Mouse (Mus musculus) lung, postnatal 36 days (tissue): ENCODE results near the gene Cd200r1.

Source experiments
- DNase-seq: peaks from one replicate; pipeline ENCODE4 v3.0.0; 2022; ENCODE audit warnings: mixed read lengths

The Cd200r1 gene

DNA sequence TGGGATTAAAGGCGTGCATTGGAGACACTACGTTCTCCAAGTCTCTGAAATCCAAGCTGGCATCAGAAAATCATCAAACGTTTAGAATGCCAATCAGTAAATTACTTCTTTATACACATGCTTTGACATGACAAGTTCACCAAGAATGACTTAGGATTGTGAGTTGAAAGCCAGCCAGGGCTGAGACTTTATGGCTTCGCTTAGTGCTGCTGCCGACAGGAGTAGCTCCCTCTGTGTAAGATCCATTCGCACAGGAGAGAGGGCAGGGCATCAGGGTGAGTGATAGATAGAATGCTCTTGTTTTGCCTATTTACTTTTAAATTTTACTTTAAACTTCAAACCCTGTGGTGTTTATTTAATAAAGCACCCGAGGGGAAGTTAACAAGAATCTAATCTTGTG, 2.0 kb downstream of the Cd200r1 start:
- no peak for DNase-seq

DNA sequence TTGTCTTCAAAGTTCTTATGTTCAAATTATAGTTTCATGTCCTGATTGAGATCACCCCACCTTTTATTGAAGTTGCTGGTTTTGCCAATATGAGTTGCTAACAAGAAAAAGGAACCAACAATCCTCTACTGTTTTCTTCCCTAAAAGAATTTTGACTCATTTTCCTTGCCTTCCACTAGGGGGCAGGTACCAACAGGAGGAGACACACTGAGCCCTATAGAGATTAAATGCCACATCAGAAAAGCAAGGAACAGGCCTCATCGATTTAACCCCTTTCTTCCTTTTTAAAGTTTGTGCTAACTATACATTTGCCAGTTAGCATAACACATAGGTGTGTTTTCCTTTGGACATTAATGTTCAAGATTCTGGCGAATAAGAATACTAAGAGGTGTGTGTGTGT, 2.4 kb downstream of the Cd200r1 start:
- no peak for DNase-seq

DNA sequence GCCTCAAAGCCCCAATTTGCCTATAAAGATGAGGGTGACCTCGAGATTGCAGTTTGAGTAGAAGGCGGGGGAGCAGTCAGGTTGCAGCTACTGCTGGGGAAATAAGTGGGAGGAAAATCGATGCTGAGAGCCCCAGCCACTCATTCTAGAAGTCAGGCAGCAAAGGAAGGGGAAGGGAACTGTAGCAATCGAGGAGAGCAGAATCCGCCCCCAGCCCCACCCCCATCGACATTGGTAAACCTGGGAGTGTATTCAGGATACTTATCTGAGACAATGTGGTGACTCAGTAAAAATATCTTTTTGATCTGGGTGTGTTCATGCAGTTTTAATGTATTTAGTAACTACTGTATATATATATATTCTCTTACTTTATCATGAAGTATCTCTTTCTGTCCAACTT, 7.0 kb downstream of the Cd200r1 start:
- DNase-seq = no peak

DNA sequence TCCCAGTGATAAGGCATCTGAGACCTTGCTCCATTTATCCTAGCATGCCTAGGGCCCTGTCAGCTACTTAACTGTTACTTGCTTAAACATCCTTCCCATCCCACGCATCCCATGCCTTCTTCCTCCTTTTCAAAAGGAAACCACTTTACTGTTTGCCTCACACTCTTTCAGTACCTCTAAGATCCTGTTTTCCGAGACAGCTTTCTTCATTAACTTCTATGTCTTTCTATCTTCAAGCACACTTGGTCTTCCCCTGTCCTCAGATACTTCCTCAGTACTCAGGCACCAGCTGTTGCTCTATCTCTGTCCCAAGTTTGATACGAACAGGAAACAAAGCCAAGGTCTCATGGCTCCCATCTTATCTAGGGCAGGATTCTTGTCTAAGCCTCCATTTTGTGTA, 8.1 kb downstream of the Cd200r1 start:
- DNase-seq = peak; percentile 56

DNA sequence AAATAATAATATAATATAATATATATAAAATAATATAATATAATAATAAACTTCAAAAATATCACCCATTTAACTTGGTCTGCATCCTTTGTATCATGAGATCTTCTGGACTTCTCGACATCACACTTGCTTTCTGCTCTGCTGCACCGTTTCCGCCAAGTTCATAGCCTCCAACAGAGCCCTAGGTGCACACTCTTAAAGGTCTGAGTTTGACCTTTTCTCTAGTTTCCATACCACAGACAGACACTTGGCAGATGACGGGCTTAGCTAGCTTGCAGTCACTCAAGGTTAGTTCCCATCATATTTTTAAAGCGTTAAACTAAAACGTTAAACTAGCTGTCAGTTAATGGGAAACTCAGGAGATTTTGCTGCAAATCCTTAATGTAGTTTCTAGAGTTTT, 8.7 kb downstream of the Cd200r1 start:
- DNase-seq = no peak

DNA sequence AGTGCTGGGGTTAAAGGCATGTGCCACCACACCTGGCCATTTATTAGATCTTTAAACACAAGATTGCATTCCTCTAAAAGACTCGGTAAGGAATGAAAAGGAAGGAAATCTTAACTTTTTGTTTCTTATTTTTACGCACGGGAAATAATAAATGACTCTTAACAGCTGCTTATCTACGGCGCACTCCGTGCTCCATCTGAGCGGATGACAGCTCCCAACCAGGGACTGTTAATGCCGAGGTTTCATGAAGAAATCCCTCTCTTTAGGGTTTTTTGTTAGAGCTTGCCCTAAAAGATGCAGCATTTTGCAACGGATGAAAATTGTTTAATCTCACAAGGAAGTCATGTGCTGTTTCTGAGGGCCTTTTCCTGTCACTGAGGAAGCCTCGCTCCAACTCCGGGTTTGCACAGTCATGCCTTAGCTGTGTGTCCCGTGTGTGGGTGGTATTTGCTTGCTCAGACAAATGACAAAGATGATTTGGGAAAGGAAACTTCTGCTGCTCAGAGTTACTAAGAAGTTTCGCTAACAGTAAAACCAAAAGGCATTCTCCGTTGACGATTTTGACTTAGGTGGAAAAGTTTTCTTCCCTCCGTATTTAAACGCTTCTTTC, 13.1 kb downstream of the Cd200r1 start:
- DNase-seq = peak; percentile 70

DNA sequence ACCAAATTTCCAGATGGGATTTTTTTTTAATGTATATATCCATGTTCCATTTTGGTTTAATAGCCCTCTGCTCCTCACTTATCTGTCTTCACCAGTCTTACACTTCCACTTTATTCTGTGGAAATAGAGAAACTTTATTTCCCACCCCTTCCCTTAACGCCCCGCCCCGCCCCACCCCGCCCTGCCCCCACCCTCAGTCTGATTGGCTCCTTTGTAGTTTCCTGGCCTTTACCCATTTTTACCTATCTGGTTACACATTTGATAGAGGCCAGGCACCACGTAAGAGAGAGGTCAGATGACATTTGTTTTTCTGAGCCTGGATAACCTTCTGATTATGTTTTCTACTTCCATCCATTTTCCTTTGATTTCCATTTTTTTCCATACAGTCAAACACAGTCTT, 14.0 kb downstream of the Cd200r1 start:
- no peak for DNase-seq

DNA sequence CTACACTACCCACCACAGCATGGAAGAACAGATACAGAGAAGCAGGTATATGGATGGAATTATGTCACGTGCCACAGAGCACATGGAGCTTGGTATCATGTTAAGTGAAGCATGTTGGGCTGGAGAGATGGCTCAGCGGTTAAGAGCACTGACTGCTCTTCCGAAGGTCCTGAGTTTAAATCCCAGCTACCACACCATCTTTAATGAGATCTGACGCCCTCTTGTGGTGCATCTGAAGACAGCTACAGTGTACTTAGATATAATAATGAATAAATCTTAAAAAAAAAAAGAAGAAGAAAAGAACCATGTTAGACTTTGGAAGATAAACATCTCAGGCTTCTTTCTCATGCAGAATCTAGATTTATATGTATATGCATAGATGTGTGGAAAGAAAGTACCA, 15.2 kb downstream of the Cd200r1 start:
- no peak for DNase-seq

DNA sequence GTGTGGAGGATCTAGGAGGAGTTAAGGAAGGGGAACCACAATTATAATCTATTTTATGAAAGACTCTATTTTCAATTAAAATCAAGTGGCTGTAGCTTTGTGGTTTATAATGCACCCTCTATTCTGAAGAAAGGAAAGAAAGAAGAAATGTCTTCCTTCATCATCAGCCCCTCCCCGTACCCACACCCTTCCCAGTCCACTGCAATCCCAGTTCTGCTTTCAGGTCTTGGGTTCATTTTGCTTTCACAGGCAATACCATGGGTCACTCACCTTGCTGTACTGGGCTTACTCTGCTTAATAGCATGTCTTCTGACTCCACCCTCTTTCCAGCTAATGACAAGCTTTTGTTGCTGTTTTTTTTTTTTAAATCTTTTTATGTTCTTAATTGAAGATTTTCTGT, 21.4 kb downstream of the Cd200r1 start:
- DNase-seq = no peak

DNA sequence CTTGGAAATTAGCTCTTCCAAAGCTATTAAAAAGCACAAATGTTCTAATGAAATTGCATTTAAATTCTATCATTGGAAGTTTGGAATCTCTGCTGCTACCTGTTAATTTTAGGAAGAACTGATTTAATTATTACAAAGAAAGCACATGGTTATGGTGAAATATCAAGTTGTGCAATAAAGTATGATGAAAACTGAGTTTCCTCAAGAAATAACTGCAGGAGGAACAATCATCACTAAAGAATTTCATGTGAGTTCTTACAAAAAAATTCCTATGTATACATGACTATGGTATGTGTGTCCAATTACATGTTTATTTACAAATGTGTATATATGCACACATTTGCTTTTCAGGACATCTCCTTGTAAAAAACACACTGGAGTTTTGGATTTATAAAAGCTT, 28.9 kb downstream of the Cd200r1 start:
- no peak for DNase-seq

DNA sequence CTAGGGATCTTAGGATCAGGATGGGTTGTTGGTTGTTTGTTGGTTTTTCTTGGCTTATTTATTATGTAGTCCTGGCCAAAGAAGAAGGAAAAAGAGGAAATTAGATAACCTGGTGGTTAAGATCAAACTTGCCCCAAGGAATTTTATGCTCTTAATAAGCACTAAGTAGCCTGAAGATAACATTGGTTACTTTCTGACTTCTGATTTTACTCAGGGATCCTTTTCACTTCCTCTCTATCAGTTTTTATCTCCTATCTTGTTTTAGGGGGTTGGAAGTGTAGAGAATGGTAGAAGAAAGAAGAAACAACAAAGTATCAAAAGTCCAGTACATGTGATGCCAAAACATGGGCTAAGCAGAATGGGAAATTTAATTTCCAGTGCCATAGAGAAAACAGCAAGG, 40.4 kb downstream of the Cd200r1 start:
- DNase-seq = no peak

DNA sequence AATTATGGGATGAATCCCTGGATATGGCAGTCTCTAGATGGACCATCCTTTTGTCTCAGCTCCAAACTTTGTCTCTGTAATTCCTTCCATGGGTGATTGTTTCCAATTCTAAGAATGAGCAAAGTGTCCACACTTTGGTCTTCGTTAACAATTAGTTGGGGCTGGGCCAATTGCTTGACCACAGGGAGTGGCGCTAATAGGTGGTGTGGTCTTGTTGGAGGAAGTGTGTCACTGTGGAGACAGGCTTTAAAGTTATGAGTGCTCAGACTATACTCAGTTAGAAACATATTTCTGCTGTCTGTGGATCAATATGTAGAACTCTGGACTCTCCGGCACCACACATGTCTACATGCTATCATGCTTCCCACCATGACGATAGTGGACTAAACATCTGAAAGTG, 44.7 kb downstream of the Cd200r1 start:
- peak; percentile 34 for DNase-seq

DNA sequence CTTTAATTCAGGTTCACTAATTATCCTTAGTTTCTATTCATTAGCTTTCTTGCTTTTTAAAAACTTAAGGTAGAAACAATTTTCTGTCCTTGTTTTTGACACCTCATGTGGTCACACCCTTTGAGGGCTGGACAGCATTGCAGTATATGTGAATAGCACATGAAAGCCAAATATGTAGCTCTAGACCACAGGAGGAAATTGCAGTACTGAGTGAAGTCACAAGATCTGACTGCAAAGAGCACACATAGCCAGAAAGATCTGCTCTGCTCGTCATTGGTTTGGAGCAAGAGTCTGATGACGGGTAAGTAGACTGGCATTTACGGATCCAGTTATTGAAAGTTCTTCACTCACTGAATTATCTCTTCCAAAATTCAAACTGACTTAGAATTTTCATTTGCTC, 46.0 kb downstream of the Cd200r1 start, which contains the start of gene Cd200r4:
Gene Cd200r4, plus strand, starts transcription at position 190 of the 400 bp plus-strand sequence.
- DNase-seq = peak; percentile 42

DNA sequence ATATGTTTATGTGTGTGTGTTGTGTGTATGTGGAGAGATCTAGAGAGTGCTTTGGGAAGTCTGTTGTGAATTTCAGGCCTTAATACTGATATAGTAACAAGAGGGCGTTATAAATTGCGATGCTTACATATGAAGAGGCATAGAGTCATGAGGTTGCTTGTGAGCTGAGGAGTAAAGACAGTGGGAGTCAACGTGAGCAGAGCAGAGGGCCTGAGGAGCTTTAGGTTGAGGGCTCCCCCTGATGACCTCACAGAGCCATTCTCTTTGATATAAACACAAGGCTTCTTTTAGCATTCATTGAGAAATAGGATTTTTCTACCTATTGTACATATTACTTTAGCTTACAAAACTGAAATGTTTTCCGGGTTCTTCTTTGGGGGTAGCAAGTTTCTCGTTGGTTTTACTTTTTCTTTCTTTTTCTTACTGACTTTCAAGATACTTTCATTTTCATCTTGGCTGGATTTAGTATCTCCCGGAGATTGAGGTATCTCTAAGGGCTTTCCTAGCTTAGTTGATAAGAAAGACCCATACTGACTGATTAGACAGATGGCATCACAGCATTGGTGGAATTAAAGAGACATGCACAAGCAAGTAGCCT, 47.0 kb downstream of the Cd200r1 start:
- DNase-seq = no peak

DNA sequence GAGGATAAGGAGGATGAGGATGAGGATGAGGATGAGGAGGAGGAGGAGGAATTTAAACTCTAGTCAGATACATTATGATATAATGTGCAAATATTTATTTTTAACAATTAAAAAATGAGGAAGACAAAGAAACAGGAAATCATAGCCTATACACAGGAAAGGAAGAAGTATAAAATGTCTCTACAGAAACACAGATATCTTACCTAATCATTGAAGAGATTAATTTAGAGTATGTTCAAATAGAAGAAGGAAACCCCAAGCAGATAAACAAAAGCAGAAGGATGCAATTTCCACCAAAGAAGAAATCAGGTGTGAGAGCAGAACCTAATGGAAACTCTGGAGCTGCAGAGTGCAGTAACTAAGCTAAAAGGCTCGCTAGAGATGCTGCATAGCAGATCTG, 52.5 kb downstream of the Cd200r1 start:
- DNase-seq = no peak

DNA sequence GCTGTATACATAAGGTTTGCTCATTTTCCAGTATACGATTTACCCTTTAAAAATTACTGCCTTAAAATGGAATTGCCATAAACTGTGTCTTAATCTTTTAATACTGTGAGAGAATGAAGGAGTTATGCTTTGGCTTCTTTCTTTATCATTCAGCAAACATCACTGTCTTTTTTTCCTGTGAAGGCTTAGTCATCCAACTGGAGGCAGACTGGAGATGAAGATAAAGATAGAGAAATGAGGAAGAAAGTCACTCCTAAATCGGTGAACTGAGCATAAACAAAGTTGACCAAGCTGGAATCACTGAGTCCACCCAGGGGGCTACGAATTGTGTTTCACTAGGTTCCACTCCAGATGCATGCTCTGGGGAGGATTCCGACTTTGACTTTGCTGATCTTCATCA, 55.0 kb downstream of the Cd200r1 start:
- DNase-seq = no peak

DNA sequence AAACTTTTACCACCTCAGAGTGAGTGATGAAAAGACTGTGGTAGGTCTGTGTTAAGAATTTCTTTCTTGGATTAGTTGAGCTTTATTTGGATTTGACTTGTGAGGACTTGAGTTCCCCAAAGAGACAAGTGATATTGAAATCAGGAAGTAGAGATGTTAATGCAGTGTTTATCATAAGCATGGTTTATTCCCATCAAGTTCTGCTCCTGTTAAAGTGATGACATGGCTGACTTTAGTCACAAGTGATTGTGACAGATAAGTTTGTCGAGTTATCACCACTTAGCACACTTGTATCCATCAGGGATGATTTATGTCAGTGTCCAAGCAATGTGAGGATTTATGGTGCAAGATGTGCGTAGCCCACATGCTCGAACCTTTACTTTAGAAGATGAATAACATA, 66.8 kb downstream of the Cd200r1 start:
- DNase-seq = no peak

DNA sequence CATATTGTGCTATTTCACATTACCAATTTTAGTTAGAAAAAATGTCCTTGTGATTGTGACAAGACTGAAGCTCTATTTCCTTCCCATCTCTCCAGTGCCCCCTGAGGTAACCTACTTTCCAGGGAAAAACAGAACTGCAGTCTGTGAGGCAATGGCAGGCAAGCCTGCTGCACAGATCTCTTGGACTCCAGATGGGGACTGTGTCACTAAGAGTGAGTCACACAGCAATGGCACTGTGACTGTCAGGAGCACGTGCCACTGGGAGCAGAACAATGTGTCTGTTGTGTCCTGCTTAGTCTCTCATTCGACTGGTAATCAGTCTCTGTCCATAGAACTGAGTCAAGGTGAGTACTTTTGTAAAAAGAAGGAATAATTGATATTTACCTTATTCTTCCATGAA, 67.7 kb downstream of the Cd200r1 start:
- peak; percentile 3 for DNase-seq
